Mouse (Mus musculus): ENCODE data around the gene Mt4.

- TF ChIP-seq CTCF (IDR thresholded peaks at IDR 0.05; ENCODE audit: extremely low read depth, insufficient read length, insufficient replicate concordance, low read depth, low read length): no peak
- no peak for TF ChIP-seq POLR2A (IDR thresholded peaks at IDR 0.05; ENCODE audit: low read depth, low read length)
These were observed 38.0 kb upstream of the Mt4 start for GRCm38 (mm10) chr8:94098996-94099395.

Data from small intestine, adult 2 months (tissue).